Mouse (Mus musculus) heart, adult 8-10 months (tissue): Measurements from ENCODE around the gene Asz1. TPM values are rescaled to one million over a fixed set of nuclear protein-coding genes. Genes with fewer than 3 reads are reported as not detected.

Experiments
- DNase-seq: peaks from one replicate; pipeline ENCODE4 v3.0.0; 2022; ENCODE audit warnings: low spot score
- total RNA-seq, 4 experiments: library from RNA; stranded (reverse); gene quantifications; 2 replicates each; pipeline ENCODE4 v1.2.4; 2022

The Asz1 gene
- not detected for total RNA-seq

DNA sequence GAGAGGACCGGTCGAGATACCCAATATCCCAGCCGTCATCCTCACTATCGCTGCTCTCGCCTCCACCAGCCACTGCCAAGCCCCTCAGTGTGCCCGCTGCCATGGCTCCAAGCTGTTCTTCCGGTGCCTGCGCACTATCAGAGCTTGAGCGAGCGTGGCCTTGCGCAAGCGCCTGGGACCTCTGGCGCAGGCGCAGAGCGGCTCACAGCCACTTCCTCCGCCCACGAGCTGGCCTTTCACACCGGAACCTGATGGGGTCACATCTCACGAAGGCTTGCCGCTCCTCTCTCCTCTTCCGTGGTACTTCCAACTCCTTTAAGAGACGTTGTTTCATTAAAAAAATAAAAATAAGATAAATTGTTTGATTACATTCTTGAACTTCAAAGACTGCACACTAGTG, at the start of gene Asz1:
Asz1 (minus strand) TSS at position 128 of the 400 bp plus-strand sequence.
- DNase-seq = no peak

DNA sequence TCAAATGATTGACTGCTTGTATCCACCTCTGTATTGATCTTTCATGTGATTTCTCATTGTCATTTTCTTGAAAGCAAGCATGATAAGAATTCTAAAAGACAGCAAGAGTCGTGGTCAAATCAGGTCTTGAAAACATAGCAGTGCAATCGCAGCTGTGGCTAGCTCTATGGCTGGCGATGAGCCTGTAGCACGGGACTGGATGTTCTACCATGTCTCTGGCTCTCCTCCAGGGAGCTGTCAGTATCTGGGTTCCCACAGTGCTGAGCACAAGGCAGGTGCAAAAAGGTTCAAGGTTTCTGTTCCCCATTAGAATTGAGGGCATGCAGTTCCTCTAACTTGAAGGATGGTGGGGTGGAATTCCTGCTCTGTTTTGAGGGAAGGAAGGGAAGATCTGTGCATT, 44.2 kb upstream of the Asz1 start:
- peak; percentile 37 for DNase-seq

- no peak for DNase-seq
These were observed 26.4 kb upstream of the Asz1 start for GRCm38 (mm10) chr6:18135246-18135645.

- DNase-seq = no peak
These were observed 19.2 kb upstream of the Asz1 start for GRCm38 (mm10) chr6:18128059-18128458.

DNA sequence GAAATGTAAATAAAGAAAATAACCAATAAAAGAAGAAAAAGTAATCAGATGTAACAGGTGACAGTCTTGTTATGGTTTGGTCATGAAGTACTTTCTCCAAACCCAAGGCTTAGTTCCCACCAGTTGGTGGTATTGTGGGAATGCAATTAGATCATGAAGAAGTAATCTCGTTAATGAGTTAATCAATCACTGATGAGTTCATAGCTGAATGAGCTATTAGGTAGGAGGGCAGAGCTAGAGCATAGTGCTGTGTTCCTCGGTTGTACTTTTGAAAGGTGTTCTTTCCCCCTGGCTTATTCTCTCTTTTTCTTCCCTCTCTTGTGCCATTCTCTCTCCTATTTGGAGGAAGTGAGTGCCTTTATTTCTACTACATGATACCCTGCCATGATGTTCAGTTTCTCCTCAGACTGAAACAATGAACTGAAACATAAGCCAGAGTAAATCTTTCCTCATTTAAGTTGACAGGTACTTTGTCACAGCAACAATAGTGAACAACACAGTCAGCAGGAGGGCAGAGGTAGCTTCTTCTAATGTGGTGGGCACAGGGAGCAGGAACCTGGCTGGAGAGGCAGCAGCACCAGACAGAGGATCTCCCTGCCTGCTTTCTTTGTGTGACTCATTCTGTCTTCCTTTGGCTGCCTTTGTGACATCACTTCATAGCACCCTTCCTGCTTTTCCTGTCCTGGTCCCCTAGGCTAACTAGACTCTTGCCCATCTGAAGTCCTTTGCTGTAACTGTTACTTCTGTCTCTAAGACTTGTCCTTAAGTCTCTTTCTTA, 18.5 kb upstream of the Asz1 start:
- no peak for DNase-seq

DNA sequence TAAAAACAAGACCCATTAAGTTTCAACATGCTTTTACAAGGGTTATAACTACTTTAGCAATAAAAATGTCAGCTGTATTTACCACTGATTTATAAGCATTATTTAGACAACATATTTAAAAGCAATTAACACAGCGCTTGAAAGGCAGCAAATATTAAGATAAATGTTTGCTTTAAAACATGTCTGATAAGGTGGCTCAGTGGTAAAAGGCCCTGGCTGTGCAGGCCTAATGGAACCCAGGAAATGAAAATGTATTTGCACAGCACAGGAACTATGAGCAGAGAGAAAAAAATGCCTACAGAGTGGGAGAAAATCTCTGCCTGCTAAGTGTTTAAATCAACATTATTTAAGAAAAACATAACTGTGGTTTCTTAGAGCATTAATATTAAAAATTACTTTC, 12.0 kb downstream of the Asz1 start:
- no peak for DNase-seq

GRCm38 (mm10) chr6:18089098-18089497, 19.8 kb downstream of the Asz1 start:
- no peak for DNase-seq

DNA sequence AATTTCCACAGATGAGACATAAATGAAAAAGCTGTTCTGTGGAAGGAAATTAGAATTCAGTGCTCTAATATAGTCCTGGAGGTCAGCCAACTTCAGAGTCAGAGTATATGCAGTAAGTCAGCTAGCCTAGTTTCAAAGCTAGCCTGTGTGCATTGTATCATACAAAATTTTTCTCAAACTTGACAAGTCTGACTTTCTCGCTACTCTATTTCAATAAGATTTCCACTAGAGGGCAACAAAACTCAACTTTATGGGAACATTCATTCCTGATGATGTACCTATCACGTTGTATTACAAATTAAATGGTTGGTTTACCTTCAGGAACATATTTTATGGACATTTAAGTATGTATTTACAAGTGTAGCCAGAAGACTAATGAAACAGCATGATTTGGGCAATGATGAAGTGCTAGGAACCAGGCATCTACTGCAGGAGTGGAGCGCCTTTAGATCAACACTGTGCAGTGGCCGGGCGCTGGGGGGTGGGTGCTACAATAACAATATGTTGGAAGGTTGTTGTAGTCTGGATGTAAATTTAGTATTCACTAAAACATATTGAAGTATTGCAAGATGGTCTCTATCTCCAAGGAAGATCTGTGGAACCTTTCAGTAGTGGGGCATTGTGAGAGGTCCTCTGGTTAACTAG, 21.6 kb downstream of the Asz1 start:
- DNase-seq = no peak

GRCm38 (mm10) chr6:18078615-18079014, 30.2 kb downstream of the Asz1 start:
- DNase-seq = peak; percentile 11

GRCm38 (mm10) chr6:18076986-18077385, 31.9 kb downstream of the Asz1 start:
- DNase-seq = no peak

DNA sequence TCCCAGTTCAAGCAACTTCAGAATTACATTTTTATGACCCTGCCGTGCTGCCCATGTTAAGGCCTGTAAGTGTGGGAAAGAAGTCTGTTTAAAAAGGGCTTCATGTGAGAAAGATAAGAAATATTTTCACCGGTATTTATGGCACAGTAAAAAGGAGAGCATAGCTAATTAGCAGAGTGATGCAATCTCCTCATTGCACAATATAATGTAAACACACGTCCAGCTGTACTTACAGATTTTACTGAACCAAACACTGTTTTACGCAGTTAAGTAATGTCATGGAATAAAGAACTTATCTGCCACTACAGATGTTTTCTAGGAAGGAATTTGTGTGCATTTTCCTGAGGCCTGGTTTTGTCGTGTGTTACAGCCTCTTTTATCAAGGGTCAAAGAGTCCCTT, 32.3 kb downstream of the Asz1 start:
- DNase-seq = no peak

GRCm38 (mm10) chr6:18057899-18058298, 51.0 kb downstream of the Asz1 start:
- no peak for DNase-seq

DNA sequence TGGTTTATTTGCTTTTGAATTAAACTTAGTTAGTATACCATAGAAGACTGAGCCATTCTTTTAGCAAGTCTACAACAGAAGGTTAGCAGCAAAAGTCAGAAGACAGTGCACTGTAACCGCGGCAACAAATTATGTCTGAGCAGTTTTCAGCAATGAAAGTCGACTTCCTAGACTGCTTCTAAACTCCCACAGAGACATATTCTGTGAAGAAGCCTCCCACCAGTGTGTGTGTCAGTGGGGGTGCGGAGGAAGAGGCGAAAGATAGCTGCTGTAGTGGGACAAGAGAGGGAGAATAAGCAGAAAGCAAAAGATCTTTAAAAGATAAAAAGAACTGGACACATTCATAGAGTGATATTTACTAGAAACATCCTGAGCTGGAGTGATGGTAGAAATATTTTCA, 57.2 kb downstream of the Asz1 start:
- no peak for DNase-seq

DNA sequence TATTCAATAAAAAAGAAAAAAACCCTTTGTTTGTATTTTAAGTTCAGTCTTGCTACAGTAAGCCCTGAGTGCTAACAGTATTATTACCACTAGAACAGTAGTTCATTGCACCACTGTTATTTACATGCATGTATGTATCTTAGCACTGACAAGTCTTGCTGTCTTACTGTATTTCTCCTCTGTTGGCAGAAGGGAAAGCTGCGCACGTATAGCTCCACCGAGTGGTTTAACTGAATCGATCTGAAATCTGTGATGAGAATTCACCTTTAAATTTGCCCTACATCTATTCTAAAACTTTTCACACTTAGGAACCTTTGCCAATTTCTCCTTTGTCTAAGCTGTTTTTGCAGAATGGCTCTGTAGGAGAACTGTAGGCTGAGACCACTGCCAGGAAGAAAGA, 64.6 kb downstream of the Asz1 start:
- DNase-seq = no peak

DNA sequence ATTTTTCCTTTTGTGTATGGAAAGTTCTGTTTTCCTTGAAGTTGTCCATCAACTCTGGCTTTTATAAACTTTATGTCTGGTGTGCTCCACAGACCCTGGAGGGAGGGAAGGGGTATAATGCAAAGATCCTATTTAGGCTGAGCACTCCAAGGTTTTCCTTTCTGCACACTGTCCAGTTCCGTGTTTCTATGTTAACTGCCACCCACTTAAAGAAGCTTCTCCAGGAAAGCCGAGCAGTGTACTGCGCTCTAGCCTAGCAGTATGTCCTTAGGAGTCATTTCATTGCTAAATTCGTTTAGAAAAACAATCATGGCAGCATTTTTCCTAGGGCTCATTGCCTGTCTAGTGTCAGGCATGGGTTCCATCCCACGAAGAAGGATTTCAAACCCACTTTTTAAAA, 65.7 kb downstream of the Asz1 start:
- no peak for DNase-seq

DNA sequence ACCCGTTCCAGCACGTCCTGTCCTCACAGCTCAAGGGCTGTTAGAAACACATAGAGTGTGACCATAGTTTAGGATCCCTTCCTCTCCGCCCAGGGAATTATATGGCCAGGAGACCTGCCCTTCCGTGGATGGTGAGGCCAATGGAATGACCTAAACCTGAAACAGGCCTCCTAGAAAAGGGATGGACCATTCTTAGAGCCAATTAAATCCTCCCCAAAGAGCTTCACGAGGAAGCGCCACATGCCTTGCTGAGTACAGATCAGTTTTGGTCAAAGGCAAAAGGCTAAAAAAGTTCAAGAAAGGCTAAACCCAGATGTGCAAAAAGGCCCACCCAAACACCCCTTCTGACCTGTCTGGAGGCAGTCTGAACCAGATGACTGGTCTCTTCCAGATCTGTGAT, 76.6 kb downstream of the Asz1 start:
- DNase-seq = no peak

DNA sequence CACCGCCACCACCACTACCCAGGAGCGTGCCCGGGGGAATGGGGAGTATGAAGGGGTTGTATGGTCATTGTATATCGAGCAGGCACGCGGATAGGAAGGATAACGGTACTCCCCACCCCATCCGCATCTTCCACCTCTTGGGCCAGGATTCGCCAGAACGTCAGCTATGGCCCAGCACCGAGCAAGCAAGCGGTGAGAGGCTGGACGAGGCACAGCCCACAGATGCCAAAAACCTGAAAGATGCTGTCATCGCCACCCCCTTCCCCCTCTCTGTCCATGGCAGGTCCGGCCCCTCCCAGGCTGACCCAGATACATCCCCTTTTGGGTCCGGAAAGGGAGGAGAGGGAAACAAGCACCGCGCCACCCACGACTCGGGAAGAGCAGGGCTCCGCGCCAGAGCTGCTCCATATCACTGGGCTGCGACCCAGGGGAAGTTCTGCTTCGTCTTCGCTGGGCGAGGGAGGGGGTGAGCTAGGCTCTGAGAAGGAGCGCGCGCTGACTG, 77.3 kb downstream of the Asz1 start:
- DNase-seq = peak; percentile 44

DNA sequence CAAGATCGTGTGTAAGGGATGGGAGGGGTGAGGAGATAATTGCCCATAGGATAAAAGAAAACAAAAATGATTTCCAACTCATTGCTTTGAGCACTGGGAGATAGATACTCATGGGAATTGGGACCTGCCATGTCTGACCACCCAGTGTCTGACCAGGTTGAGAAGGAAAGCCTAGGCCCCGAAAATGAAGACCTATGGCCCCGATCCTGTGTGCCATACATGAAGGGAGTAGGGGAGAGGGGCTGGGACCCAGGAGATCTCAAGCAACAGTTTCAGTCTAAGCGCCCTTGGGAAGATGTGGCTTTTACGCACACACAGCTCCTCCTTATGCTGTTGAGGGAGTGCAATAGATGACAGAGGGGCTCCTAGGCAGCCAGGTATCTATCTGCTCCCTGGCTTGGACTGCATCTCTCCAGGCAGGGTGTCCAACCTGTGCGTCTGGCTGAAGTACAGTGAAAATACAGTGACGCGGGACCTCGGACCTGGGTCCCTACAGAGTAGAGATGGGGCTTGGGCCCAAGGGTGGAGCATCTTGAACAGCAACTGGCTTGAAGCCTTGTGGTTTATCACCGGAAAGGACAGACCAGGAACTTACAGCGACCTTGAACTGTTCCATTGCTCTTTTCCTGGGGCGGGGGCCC, 77.9 kb downstream of the Asz1 start:
- DNase-seq = no peak

GRCm38 (mm10) chr6:18029746-18030656, 78.9 kb downstream of the Asz1 start, which contains the start of gene Wnt2:
TSS of gene Wnt2 (minus strand) at chr6:18030585.
- DNase-seq = no peak

GRCm38 (mm10) chr6:18024133-18024794, 84.6 kb downstream of the Asz1 start:
- no peak for DNase-seq

GRCm38 (mm10) chr6:18013346-18013745, 95.5 kb downstream of the Asz1 start:
- no peak for DNase-seq
